In genomic region chr2:84913881-84914280, GRCm38 (mm10) we compare ENCODE assay signal across 32 mouse cellular contexts. TPM values are rescaled to one million over a fixed set of nuclear protein-coding genes. Genes with fewer than 3 reads are reported as not detected.
DNase-seq lines count a peak whose midpoint lies in the region; ATAC-seq and TF ChIP-seq lines count a peak whose summit lies in the region.
"Had no signal": no experiment of that assay in that cellular context is flagged by ENCODE, and none has a peak within 500 bp of the region (broad histone marks: within the 10 kb centered on the region; RNA-seq: fewer than 3 reads in every experiment).

No protein-coding gene starts in this region.

- no peak for TF ChIP-seq EP300 in liver, postnatal 0 days (IDR thresholded peaks at IDR 0.05; ENCODE audit: low read depth)

- no peak for TF ChIP-seq CTCF in gastrocnemius, adult 2 months (IDR thresholded peaks at IDR 0.05)
- TF ChIP-seq CTCF in liver, adult 2 months (IDR thresholded peaks at IDR 0.05; ENCODE audit: low read depth, low read length): no peak
- no peak for TF ChIP-seq CTCF in liver, postnatal 0 days (IDR thresholded peaks at IDR 0.05; ENCODE audit: low read depth)

- peak overlapping the region; percentile 73 for H3K27ac ChIP-seq in gastrocnemius, adult 2 months
- H3K27ac ChIP-seq in heart, embryonic 13.5 days (replicated peaks): peak overlapping the region; percentile 30; the same call in 1 of the 2 replicates
- H3K27ac ChIP-seq in liver, adult 2 months (replicated peaks; ENCODE audit: insufficient read depth, low read depth, low read length): 0 out of 2 replicates have a peak overlapping the region, but pooled peaks have one; percentile 5
- 0 out of 2 replicates have a peak overlapping the region, but pooled peaks have one; percentile 29 for H3K27ac ChIP-seq in liver, postnatal 0 days (ENCODE audit: low read depth)
- H3K27ac ChIP-seq: embryonic facial prominence, embryonic 12.5 days; hindbrain, embryonic 13.5 days; layer of hippocampus, adult 2 months; left cerebral cortex, adult 2 months; limb, embryonic 12.5 days; liver, embryonic 14.5 days; neural tube, embryonic 12.5 days had no signal

- H3K9me3 ChIP-seq in heart, embryonic 13.5 days: no peaks in the 10 kb centered on the region
- no peaks in the 10 kb centered on the region for H3K9me3 ChIP-seq in liver, postnatal 0 days (ENCODE audit: low read length)
- H3K9me3 ChIP-seq: embryonic facial prominence, embryonic 12.5 days; G1E; hindbrain, embryonic 13.5 days; limb, embryonic 12.5 days; lung, embryonic 15.5 days; neural tube, embryonic 12.5 days had no signal

- no peak overlapping the region for H3K4me2 ChIP-seq in heart, embryonic 13.5 days
- no peak overlapping the region for H3K4me2 ChIP-seq in liver, postnatal 0 days (ENCODE audit: low read depth, low read length)
- H3K4me2 ChIP-seq: embryonic facial prominence, embryonic 12.5 days; hindbrain, embryonic 13.5 days; limb, embryonic 12.5 days; lung, embryonic 15.5 days; midbrain, embryonic 11.5 days; neural tube, embryonic 12.5 days had no signal

- 39% methylated on average over 5 of the region's 5 CpGs for WGBS in heart, embryonic 13.5 days
- 88% methylated on average over 5 of the region's 5 CpGs for WGBS in liver, adult 2 months
- 68% methylated on average over 5 of the region's 5 CpGs for WGBS in liver, postnatal 0 days (ENCODE audit: insufficient replicate concordance)

- H3K79me2 ChIP-seq in liver, adult 2 months (ENCODE audit: control insufficient read depth, insufficient read depth, low read length): no peaks in the 10 kb centered on the region

- ATAC-seq in heart, embryonic 13.5 days (ENCODE audit: extremely low read depth, insufficient number of reproducible peaks, low FRiP score, low TSS enrichment): no peak
- ATAC-seq in liver, postnatal 0 days: no peak
- ATAC-seq: forebrain, embryonic 14.5 days; midbrain, embryonic 16.5 days had no signal

- DNase-seq in gastrocnemius, adult 2 months: no peak
- no peak for DNase-seq in gastrocnemius, postnatal 4 days (ENCODE audit: low spot score in 2 of 2)
- no peak for DNase-seq in heart, postnatal 10 days
- DNase-seq in liver, adult 2 months (ENCODE audit: extremely low read depth, low read depth, low spot score): no peak
- no peak for DNase-seq in liver
- no peak for DNase-seq in liver, postnatal 0 days
- DNase-seq: adrenal gland, adult 8-10 months; cerebellum, adult 8-10 months; cerebellum, postnatal 25 days; embryo, embryonic 11 days; gastrocnemius, postnatal 25 days; kidney, adult 2 months; kidney, postnatal 36 days; lung, postnatal 36 days; right cerebral cortex, postnatal 4 days; thymus, adult 18-20 months; thymus, postnatal 25 days had no signal

- H3K27me3 ChIP-seq in heart, embryonic 13.5 days (replicated peaks): no peaks in the 10 kb centered on the region
- no peaks in the 10 kb centered on the region for H3K27me3 ChIP-seq in liver, adult 2 months (ENCODE audit: control insufficient read depth, insufficient read depth, low read length)
- H3K27me3 ChIP-seq in liver, postnatal 0 days (ENCODE audit: insufficient read depth, low read length): no peaks in the 10 kb centered on the region
- H3K27me3 ChIP-seq: embryonic facial prominence, embryonic 12.5 days; hindbrain, embryonic 13.5 days; limb, embryonic 12.5 days; lung, embryonic 15.5 days; neural tube, embryonic 12.5 days had no signal

- TF ChIP-seq POLR2A in liver, adult 2 months (IDR thresholded peaks at IDR 0.05; ENCODE audit: extremely low read depth, insufficient read depth, low read length): no peak

- H3K4me3 ChIP-seq in gastrocnemius, adult 2 months: no peak overlapping the region
- no peak overlapping the region for H3K4me3 ChIP-seq in heart, embryonic 13.5 days
- H3K4me3 ChIP-seq in liver, adult 2 months (ENCODE audit: insufficient read depth, low read depth, low read length): no peak overlapping the region
- no peak overlapping the region for H3K4me3 ChIP-seq in liver, postnatal 0 days (ENCODE audit: low read depth, low read length)
- H3K4me3 ChIP-seq: embryonic facial prominence, embryonic 12.5 days; hindbrain, embryonic 13.5 days; layer of hippocampus, adult 2 months; left cerebral cortex, adult 2 months; limb, embryonic 12.5 days; lung, embryonic 15.5 days; myocyte; neural tube, embryonic 12.5 days had no signal

- intact Hi-C loops in gastrocnemius, adult 2 months (cut with DNase I): no loop called here
- intact Hi-C loops in heart, postnatal 10 days (cut with DNase I): no loop called here

- no peak overlapping the region for H3K9ac ChIP-seq in heart, embryonic 13.5 days
- no peak overlapping the region for H3K9ac ChIP-seq in liver, adult 2 months (ENCODE audit: low read depth, low read length)
- H3K9ac ChIP-seq in liver, postnatal 0 days (replicated peaks): no peak overlapping the region
- H3K9ac ChIP-seq: embryonic facial prominence, embryonic 12.5 days; hindbrain, embryonic 13.5 days; limb, embryonic 12.5 days; liver, embryonic 14.5 days; lung, embryonic 15.5 days; neural tube, embryonic 12.5 days had no signal

- peaks cover 28% of the 10 kb centered on the region for H3K4me1 ChIP-seq in heart, embryonic 13.5 days
- peaks cover 4% of the 10 kb centered on the region; the same call in 1 of the 2 replicates for H3K4me1 ChIP-seq in liver, adult 2 months (ENCODE audit: control insufficient read depth, insufficient read depth, low read length)
- no peaks in the 10 kb centered on the region for H3K4me1 ChIP-seq in liver, postnatal 0 days (ENCODE audit: insufficient read depth)
- H3K4me1 ChIP-seq: embryonic facial prominence, embryonic 12.5 days; hindbrain, embryonic 13.5 days; neural tube, embryonic 12.5 days had no signal

- no peaks in the 10 kb centered on the region for H3K36me3 ChIP-seq in heart, embryonic 13.5 days
- no peaks in the 10 kb centered on the region for H3K36me3 ChIP-seq in liver, adult 2 months (ENCODE audit: control insufficient read depth, insufficient read depth, low read length)
- H3K36me3 ChIP-seq in liver, postnatal 0 days (replicated peaks; ENCODE audit: insufficient read depth, low read length): no peaks in the 10 kb centered on the region
- H3K36me3 ChIP-seq: embryonic facial prominence, embryonic 12.5 days; G1E; hindbrain, embryonic 13.5 days; limb, embryonic 12.5 days; lung, embryonic 15.5 days; neural tube, embryonic 12.5 days had no signal

RNA-seq across cellular contexts. Expression of gene Slc43a3, which starts 22.5 kb away (rescaled TPM):
- 10 to 100 TPM; 26.4 to 30.2 TPM for total RNA-seq in gastrocnemius, adult 2 months (2021)
- total RNA-seq in gastrocnemius, postnatal 4 days (2021): 10 to 100 TPM; 29.4 to 29.7 TPM
- polyA plus RNA-seq in heart, embryonic 13.5 days (2015; fragmentation: Nextera tagmentation; extraction: Ambion mirVana): 36.2 and 37.0 TPM in 2 replicates
- total RNA-seq in heart, postnatal 10 days (2021): 100 to 1,000 TPM in 1 of 2 experiments, 10 to 100 TPM in 1; 53.0 to 109 TPM
- 25.7 and 26.6 TPM in 2 replicates for total RNA-seq in liver, adult 2 months (2014; rRNA removed)
- polyA plus RNA-seq in liver, adult 2 months (2012; rRNA removed): 23.2 and 30.6 TPM in 2 replicates
- 45.5 and 48.5 TPM in 2 replicates for polyA plus RNA-seq in liver, postnatal 0 days (2015; fragmentation: Nextera tagmentation; extraction: Ambion mirVana)

RNA-seq across cellular contexts. Expression of gene Rtn4rl2, which starts 27.4 kb away (rescaled TPM):
- total RNA-seq in gastrocnemius, adult 2 months (2021): under 1 TPM; 0.28 to 0.41 TPM
- under 1 TPM; 0.37 to 0.80 TPM for total RNA-seq in gastrocnemius, postnatal 4 days (2021)
- 0.72 and 0.99 TPM in 2 replicates for polyA plus RNA-seq in heart, embryonic 13.5 days (2015; fragmentation: Nextera tagmentation; extraction: Ambion mirVana)
- 1 to 10 TPM; 4.0 to 8.0 TPM for total RNA-seq in heart, postnatal 10 days (2021)
- total RNA-seq in liver, adult 2 months (2014; rRNA removed): 0.13 TPM in 1 of 2 replicates, not detected in the other
- polyA plus RNA-seq in liver, adult 2 months (2012; rRNA removed): 0.29 and 0.50 TPM in 2 replicates
- polyA plus RNA-seq in liver, postnatal 0 days (2015; fragmentation: Nextera tagmentation; extraction: Ambion mirVana): 0.14 and 0.31 TPM in 2 replicates
- total RNA-seq: G1E; megakaryocyte, adult 5-6 weeks had no signal
- polyA plus RNA-seq: G1E had no signal

Comparison
In these comparisons a context has a peak if more than half of its experiments do, and no peak if none do; other contexts are left out.
1. H3K27ac ChIP-seq: peak in every context shown above with its lines; median percentile 73 in gastrocnemius, adult 2 months; 30 in heart, embryonic 13.5 days; 29 in liver, postnatal 0 days; 5 in liver, adult 2 months.